Mouse (Mus musculus) urinary bladder, postnatal 14 days (tissue): Measurements from ENCODE around the gene Acsl5.

Experiments
- DNase-seq: peaks from one replicate; pipeline ENCODE4 v3.0.0; 2021; ENCODE audit warnings: low spot score

The Acsl5 gene

DNA sequence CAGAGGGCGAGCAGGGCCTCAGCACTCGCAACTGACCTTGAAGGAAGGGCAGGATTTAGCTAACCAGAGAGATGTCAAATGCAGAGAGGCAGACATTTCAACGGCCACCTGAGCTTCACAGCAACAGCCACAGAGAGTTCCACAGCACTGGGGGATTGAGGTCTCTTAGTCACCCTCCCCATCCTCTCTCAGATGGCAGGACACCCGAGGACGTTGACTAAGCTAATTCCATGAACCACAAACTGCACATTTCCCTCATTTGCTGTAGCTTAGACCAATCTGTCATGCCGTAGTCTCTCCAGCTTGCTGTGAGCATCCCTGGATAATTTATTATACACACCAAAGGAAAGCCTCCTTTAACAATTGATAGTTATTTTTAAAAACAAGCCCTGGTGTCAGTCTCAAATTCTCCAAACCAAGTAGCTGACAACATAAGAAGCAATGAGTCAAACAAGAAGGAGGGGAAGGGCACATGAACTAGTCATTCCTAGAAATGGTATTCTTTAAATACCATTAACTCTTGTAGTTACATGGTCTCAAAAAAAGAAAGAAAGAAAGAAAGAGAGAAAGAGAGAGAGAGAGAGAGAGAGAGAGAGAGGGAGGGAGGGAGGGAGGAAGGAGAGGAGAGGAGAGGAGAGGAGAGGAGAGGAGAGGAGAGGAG is 11.8 kb upstream of the Acsl5 start:
- no peak for DNase-seq

DNA sequence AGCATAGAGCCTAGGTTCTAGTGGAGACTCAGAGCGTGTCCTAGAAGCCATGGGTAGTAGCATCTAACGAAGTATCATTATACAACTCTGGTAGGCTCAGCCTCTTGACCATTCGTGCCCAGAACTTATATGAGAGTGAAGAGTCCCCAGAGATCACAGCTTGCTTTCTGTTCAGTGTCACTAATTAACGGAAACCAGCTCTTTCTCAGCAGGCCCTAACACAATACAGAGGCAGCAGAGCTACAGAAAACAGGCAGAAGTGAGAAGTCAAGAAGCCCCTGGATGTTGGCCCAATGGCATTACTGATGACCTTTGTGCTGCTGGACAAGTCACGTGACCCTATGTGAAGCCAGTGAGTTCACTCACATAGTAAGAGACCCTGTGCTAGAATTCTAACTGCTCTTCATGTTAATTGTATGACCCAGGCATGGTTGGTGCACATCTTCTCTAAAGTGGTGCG is 10.5 kb upstream of the Acsl5 start, which contains the start of gene Gucy2g:
Gucy2g (minus strand) TSS at position 51 of the 460 bp plus-strand sequence.
- no peak for DNase-seq

GRCm38 (mm10) chr19:55244791-55245231 is 6.9 kb upstream of the Acsl5 start:
- peak; percentile 37 for DNase-seq

- DNase-seq = no peak
These were observed 4.2 kb upstream of the Acsl5 start for GRCm38 (mm10) chr19:55247563-55247962.

GRCm38 (mm10) chr19:55247991-55248520 is 3.7 kb upstream of the Acsl5 start:
- no peak for DNase-seq

DNA sequence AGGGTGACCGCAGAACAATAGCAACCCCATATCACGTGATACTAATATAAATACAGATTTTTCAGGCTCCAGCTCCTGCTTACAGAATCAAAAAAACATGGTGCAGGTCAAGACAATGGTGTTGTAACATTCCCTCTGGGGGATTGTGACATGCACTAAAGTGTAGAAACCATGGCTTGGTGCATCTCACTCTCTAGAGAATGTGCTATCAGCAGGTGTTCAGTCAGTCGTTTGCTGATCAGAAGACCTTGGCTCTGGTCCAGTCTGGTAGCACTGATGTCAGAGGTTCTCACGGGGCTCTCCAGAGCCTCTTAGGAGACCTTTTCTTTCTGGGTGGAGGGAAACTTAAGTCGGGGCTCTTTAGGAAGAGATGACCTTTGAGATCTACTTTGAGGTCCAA is 1.3 kb upstream of the Acsl5 start:
- no peak for DNase-seq

DNA sequence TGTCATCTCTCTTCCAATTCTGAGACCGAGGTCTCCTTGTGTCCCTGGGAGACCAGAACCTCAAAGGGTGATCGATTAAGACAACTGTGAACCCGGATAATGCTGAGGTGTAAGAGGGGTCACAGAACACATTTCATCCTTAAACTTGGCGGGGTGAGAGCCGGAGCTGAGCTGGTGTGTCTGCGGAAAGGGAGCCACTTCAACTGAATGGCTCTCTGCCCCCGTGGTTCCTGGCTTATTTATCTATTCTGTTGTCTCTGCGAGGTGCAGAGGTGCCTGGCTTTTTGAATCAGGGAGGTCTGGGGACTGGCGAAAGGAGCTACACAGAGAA is 1.5 kb downstream of the Acsl5 start:
- no peak for DNase-seq

- peak; percentile 65 for DNase-seq
These were observed 2.1 kb downstream of the Acsl5 start for GRCm38 (mm10) chr19:55253570-55254441.

GRCm38 (mm10) chr19:55254513-55255016 is 2.8 kb downstream of the Acsl5 start:
- DNase-seq = peak; percentile 37

GRCm38 (mm10) chr19:55256156-55256555 is 4.4 kb downstream of the Acsl5 start:
- DNase-seq = no peak

- peak; percentile 61 for DNase-seq
These were observed 6.1 kb downstream of the Acsl5 start for GRCm38 (mm10) chr19:55257656-55258375.

DNA sequence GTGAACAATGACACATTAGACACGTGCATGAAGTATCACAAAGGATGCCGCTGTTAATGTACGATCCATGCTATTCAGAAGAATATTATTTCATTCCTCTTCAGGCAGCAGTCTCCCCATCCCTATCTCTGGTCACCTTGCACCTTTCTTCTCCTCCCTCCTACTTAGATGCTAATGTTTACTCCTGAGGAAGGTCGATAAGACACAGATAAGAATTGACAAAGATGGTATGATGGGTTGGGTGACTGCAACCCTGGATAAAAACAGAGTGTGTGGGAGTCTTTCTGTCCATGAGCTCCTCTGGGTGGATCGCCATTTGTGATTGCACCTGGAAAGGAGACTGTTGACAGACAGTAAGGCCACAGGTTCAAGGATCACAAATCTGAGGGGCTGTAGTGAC is 6.8 kb downstream of the Acsl5 start:
- no peak for DNase-seq

DNA sequence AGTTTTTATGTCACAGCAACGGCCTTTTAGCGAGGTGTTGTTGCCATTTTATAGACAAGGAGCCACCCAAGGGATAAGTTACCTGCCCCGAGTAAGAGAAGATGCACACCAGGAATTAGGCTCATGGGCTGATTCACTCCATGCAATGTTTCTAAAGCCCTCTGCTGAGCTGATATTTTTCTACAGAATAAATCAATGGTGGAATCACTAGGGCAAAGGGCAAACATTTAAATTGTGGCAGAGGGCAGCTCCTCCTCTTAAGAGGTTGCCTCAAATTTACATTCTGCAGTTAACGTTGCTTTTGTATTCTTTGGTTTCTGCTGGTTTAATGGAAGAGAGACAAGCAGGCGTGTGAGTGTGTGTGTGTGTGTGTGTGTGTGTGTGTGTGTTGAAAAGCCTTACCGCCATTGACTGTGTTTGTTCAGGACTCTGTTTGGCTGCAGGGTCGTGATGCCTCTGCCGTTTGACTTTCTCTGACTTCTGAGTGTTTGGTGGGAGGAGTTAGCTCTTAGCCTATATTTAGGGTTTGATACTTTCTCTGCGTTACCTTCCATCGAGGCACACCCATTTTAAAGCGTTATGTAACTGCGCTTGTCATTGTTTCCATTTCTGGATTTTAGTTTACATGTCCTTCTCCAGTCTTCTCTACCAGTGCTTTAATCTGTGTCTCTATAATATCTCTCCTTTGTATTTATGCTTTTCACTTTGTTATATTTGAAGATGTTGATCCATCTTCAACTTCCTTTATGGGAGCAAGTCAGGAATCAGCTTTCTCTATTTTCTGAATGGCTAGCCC is 8.8 kb downstream of the Acsl5 start:
- DNase-seq = no peak

DNA sequence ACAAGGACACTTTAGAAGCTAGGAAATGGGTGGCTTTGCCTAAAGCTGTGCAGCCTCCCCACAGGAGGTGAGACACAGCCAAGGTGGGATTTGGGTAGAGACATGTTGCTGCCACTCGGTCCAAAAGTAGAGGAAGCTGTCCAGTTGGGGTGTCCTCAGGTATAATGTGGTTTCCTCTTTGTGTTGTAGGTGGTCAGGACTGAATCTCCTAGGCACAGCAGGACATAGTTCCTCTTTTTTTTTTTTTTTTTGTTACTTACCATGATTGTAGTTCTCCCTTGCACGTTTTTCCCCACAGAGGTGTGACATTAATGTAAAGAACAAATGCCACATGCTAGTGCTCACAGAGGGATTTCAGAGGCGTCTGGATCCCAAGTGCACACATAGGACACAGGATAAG is 13.5 kb downstream of the Acsl5 start:
- DNase-seq = no peak

GRCm38 (mm10) chr19:55266786-55267185 is 15.0 kb downstream of the Acsl5 start:
- DNase-seq = peak; percentile 66

DNA sequence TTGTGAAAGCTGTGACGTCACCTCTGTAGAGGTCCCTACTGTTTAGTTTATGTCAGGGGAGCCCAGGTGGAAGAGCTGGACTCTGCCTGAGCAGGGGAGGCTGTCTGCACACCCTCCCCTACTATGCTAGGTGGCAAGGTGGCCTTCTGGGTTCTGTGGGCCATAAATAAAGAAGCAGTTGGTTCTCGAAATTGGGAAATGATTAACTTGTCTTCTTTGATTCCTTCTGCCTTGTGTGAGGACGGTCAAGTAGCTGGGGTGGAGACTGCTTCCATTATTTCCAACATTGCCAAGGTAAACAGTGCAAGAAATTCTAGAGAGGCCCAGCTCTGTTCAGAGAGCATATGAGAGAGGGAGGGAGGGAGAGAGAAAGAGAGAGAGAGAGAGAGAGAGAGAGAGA is 16.4 kb downstream of the Acsl5 start:
- DNase-seq = no peak

DNA sequence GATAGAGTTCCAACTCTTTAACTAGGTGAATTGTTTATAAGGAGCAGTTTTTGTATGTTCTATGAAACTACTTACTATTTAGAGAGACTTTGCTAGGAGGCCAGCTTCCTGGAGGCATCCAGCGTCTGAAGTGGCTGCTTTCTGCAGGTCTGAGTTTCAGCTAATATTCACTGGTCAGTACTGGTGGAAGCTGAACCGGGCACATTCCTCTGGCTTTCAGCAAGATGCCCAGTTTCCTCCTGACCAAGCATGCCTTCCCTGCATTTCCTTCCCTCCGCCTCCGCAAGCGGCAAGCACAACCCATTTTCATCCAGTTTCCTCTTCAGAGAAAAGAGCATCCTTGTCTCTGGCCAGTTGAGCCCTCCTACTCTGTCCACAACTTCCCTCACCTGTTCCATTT is 17.3 kb downstream of the Acsl5 start:
- DNase-seq = no peak

- no peak for DNase-seq
These were observed 19.7 kb downstream of the Acsl5 start for GRCm38 (mm10) chr19:55271448-55271847.

DNA sequence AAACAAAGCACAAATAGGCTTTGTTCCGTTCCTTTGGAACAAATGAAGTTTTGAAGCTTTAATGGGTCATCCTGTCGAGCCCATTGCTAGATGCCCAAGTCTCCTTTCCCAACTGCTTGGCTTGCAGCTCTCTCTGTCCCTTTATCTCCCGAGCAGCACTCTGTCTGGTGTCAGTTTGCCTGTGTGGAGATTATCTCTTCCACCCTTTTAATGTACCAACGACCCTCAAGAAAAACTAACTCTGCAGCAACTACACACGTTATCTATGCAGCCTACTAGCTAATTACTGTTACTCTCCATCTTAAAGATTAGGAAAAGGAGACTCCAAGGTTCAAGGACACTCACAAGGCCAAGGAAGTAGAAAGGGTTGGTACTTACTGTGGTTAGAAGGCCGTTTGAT is 21.6 kb downstream of the Acsl5 start:
- no peak for DNase-seq

GRCm38 (mm10) chr19:55276100-55276499 is 24.4 kb downstream of the Acsl5 start:
- DNase-seq = no peak

- no peak for DNase-seq
These were observed 25.0 kb downstream of the Acsl5 start for GRCm38 (mm10) chr19:55276770-55277169.
